Comparison of ENCODE assay signal across 18 mouse cellular contexts in the genomic region with DNA sequence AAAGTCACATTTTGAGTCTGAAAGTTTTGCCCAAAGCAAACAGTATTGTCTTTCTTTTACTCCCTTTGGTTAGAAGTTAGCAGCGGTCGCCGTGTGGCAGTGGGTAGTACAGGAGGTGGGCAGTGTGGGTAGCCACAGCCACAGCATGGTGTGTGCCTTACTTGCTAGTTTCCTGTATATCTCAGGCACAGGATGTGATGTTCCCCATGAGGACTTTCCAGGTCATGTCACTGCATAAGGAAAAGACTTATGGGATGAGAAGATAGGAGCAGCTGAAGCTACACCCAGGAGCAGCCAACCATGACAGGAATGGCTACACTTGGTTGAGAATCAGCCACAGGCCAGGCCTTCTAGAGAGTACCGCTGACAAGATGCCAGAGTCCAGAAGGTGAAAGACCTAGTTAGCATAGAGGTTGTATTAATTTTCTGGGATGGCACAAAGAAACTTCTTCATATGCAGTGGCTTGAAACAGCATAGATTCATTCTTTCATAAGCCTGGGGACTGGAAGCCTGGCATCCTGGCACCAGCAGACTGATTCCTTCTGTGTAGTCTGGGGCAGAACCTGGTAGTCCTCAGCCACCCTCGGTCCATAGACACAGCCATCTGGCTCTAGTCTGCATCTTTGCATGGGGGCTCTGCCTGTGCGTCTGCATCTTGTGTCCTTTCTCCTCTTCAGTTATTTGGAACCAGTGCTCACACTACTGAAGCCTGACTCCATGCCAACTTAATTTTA.
DNase-seq lines count a peak whose midpoint lies in the region; ATAC-seq and TF ChIP-seq lines count a peak whose summit lies in the region.
"Had no signal": no experiment of that assay in that cellular context is flagged by ENCODE, and none has a peak within 500 bp of the region (broad histone marks: within the 10 kb centered on the region; RNA-seq: fewer than 3 reads in every experiment).

No protein-coding gene starts in this region.

- H3K4me2 ChIP-seq in midbrain, postnatal 0 days (ENCODE audit: low read depth, low read length, poor library complexity, severe bottlenecking): no peak overlapping the region
- H3K4me2 ChIP-seq in midbrain, embryonic 14.5 days (ENCODE audit: low read length): no peak overlapping the region
- H3K4me2 ChIP-seq in kidney, embryonic 14.5 days (replicated peaks; ENCODE audit: low read depth, low read length): no peak overlapping the region
- H3K4me2 ChIP-seq: limb, embryonic 12.5 days; liver, embryonic 15.5 days; midbrain, embryonic 12.5 days; neural tube, embryonic 12.5 days had no signal

- no peak for TF ChIP-seq CTCF in midbrain, postnatal 0 days (IDR thresholded peaks at IDR 0.05)

- no peaks in the 10 kb centered on the region for H3K4me1 ChIP-seq in midbrain, postnatal 0 days (ENCODE audit: insufficient read depth, low read length)
- no peaks in the 10 kb centered on the region for H3K4me1 ChIP-seq in midbrain, embryonic 14.5 days (ENCODE audit: control insufficient read depth, insufficient read depth, low read length)
- peaks cover 3% of the 10 kb centered on the region; the same call in 1 of the 2 replicates for H3K4me1 ChIP-seq in kidney, embryonic 14.5 days (ENCODE audit: control insufficient read depth, insufficient read depth, low read length)
- H3K4me1 ChIP-seq: liver, embryonic 15.5 days; midbrain, embryonic 12.5 days had no signal

- H3K9me3 ChIP-seq in midbrain, postnatal 0 days (ENCODE audit: low read length): no peaks in the 10 kb centered on the region
- no peaks in the 10 kb centered on the region for H3K9me3 ChIP-seq in midbrain, embryonic 14.5 days (ENCODE audit: control insufficient read depth, low read length)
- H3K9me3 ChIP-seq in kidney, embryonic 14.5 days (ENCODE audit: control insufficient read depth, low read length): no peaks in the 10 kb centered on the region
- H3K9me3 ChIP-seq: limb, embryonic 12.5 days; liver, embryonic 15.5 days; midbrain, embryonic 12.5 days; neural tube, embryonic 12.5 days had no signal

- no peak overlapping the region for H3K4me3 ChIP-seq in midbrain, postnatal 0 days (ENCODE audit: low read depth, low read length)
- no peak overlapping the region for H3K4me3 ChIP-seq in midbrain, embryonic 14.5 days (replicated peaks; ENCODE audit: low read depth, low read length)
- no peak overlapping the region for H3K4me3 ChIP-seq in kidney, embryonic 14.5 days (ENCODE audit: low read length)
- H3K4me3 ChIP-seq: gastrocnemius, adult 2 months; limb, embryonic 12.5 days; liver, embryonic 15.5 days; midbrain, embryonic 12.5 days; neural tube, embryonic 12.5 days had no signal

- H3K9ac ChIP-seq in midbrain, postnatal 0 days (replicated peaks; ENCODE audit: low read length, poor library complexity, severe bottlenecking): no peak overlapping the region
- H3K9ac ChIP-seq in midbrain, embryonic 14.5 days (replicated peaks; ENCODE audit: low read length): no peak overlapping the region
- H3K9ac ChIP-seq in kidney, embryonic 14.5 days (ENCODE audit: low read depth, low read length): no peak overlapping the region
- H3K9ac ChIP-seq: limb, embryonic 12.5 days; liver, embryonic 15.5 days; midbrain, embryonic 12.5 days; neural tube, embryonic 12.5 days had no signal

- H3K27me3 ChIP-seq in midbrain, postnatal 0 days (ENCODE audit: insufficient read depth, low read length): no peaks in the 10 kb centered on the region
- H3K27me3 ChIP-seq in midbrain, embryonic 14.5 days (ENCODE audit: control insufficient read depth, insufficient read depth, low read length): no peaks in the 10 kb centered on the region
- H3K27me3 ChIP-seq in kidney, embryonic 14.5 days (ENCODE audit: control insufficient read depth, insufficient read depth, low read length): no peaks in the 10 kb centered on the region
- H3K27me3 ChIP-seq: limb, embryonic 12.5 days; liver, embryonic 15.5 days; midbrain, embryonic 12.5 days; neural tube, embryonic 12.5 days had no signal

- no peaks in the 10 kb centered on the region for H3K36me3 ChIP-seq in midbrain, postnatal 0 days (ENCODE audit: insufficient read depth, low read length)
- no peaks in the 10 kb centered on the region for H3K36me3 ChIP-seq in midbrain, embryonic 14.5 days (ENCODE audit: control insufficient read depth, insufficient read depth, low read length)
- H3K36me3 ChIP-seq in kidney, embryonic 14.5 days (ENCODE audit: control insufficient read depth, insufficient read depth, low read length): peaks cover 56% of the 10 kb centered on the region
- H3K36me3 ChIP-seq: liver, embryonic 15.5 days; midbrain, embryonic 12.5 days; neural tube, embryonic 12.5 days had no signal

- WGBS in midbrain, postnatal 0 days: 95% methylated on average over 6 of the region's 6 CpGs
- WGBS in midbrain, embryonic 14.5 days: 89% methylated on average over 6 of the region's 6 CpGs
- WGBS in kidney, embryonic 14.5 days: 78% methylated on average over 6 of the region's 6 CpGs

- no peak overlapping the region for H3K27ac ChIP-seq in midbrain, postnatal 0 days (ENCODE audit: low read depth, low read length)
- H3K27ac ChIP-seq in midbrain, embryonic 14.5 days (replicated peaks; ENCODE audit: low read depth, low read length): no peak overlapping the region
- peak overlapping the region; percentile 43; the same call in 1 of the 2 replicates for H3K27ac ChIP-seq in kidney, embryonic 14.5 days (ENCODE audit: low read depth, low read length)
- H3K27ac ChIP-seq: gastrocnemius, adult 2 months; limb, embryonic 12.5 days; liver, embryonic 15.5 days; midbrain, embryonic 12.5 days; neural tube, embryonic 12.5 days; stomach, postnatal 0 days had no signal

- peak; percentile 15 for DNase-seq in cerebellum, adult 9-10 months
- no peak for DNase-seq in cerebellum, adult 8-10 months
- peak; percentile 47 for DNase-seq in midbrain, postnatal 0 days (ENCODE audit: low spot score)
- DNase-seq in midbrain, embryonic 14.5 days: no peak
- no peak for DNase-seq in frontal cortex, postnatal 14 days (ENCODE audit: low spot score in 2 of 2)
- no peak for DNase-seq in lung, postnatal 36 days
- DNase-seq: gastrocnemius, adult 2 months; heart, postnatal 14 days; lung, postnatal 4 days; thymus, postnatal 36 days had no signal

- no peak for ATAC-seq in midbrain, postnatal 0 days (ENCODE audit: low FRiP score)
- ATAC-seq in midbrain, embryonic 14.5 days (ENCODE audit: low FRiP score, low TSS enrichment): no peak
- peak; percentile 85 for ATAC-seq in kidney, embryonic 14.5 days (ENCODE audit: low FRiP score, low TSS enrichment)
- ATAC-seq in monocyte, adult 5-6 weeks (replicated peaks; ENCODE audit: insufficient number of reproducible peaks, low FRiP score, low TSS enrichment, poor library complexity, severe bottlenecking): no peak
- ATAC-seq: hindbrain, embryonic 16.5 days had no signal

Comparison
In these comparisons a context has a peak if more than half of its experiments do, and no peak if none do; other contexts are left out.
1. DNase-seq: peak in cerebellum, adult 9-10 months (single experiment) and midbrain, postnatal 0 days (single experiment); none in cerebellum, adult 8-10 months (single experiment), midbrain, embryonic 14.5 days (single experiment), frontal cortex, postnatal 14 days (0 of 2) and lung, postnatal 36 days (single experiment).